Mouse (Mus musculus) C2C12 (cell line): ENCODE results near the gene Asah2. TPM values are rescaled to one million over a fixed set of nuclear protein-coding genes. Genes with fewer than 3 reads are reported as not detected.

ENCODE experiments used
- H3K27me3 ChIP-seq: one replicate; pipeline ENCODE4 v1.6.1; 2011; ENCODE audit not compliant: control insufficient read depth, insufficient read depth, insufficient read length
- H3K36me3 ChIP-seq: one replicate; pipeline ENCODE4 v1.6.1; 2011; ENCODE audit not compliant: control insufficient read depth, insufficient read depth
- H3K4me3 ChIP-seq: one replicate; pipeline ENCODE4 v1.5.1; 2011; ENCODE audit warnings: mild to moderate bottlenecking, control low read depth; ENCODE audit not compliant: poor library complexity, insufficient read depth, severe bottlenecking
- H3K79me2 ChIP-seq: one replicate; pipeline ENCODE4 v1.6.1; 2011; ENCODE audit not compliant: control insufficient read depth, insufficient read depth
- H3K79me3 ChIP-seq: one replicate; pipeline ENCODE4 v1.6.1; 2011; ENCODE audit warnings: low read depth, control low read depth
- H3ac ChIP-seq: one replicate; pipeline ENCODE3; 2011; ENCODE audit warnings: low read depth; ENCODE audit not compliant: control insufficient read depth, insufficient read length
- CEBPB ChIP-seq: IDR thresholded peaks from one replicate; pipeline ENCODE4 v1.6.1; 2011; ENCODE audit warnings: low read depth, mild to moderate bottlenecking, control low read depth, moderate library complexity
- CTCF ChIP-seq: IDR thresholded peaks from one replicate; pipeline ENCODE4 v1.5.1; 2011; ENCODE audit not compliant: control insufficient read depth, insufficient read depth, insufficient read length
- FOSL1 ChIP-seq: IDR thresholded peaks from one replicate; pipeline ENCODE4 v1.8.0; 2011; ENCODE audit warnings: mild to moderate bottlenecking, low read length; ENCODE audit not compliant: poor library complexity, insufficient read depth, severe bottlenecking
- MAX ChIP-seq: IDR thresholded peaks from one replicate; pipeline ENCODE4 v1.6.1; 2011; ENCODE audit warnings: mild to moderate bottlenecking, control low read depth
- MYOD1 ChIP-seq: IDR thresholded peaks from one replicate; pipeline ENCODE4 v1.6.1; 2011; ENCODE audit warnings: low read depth; ENCODE audit not compliant: control insufficient read depth, insufficient read length
- MYOG ChIP-seq: IDR thresholded peaks from one replicate; pipeline ENCODE4 v1.6.1; 2011; ENCODE audit not compliant: control insufficient read depth, insufficient read length; ENCODE audit errors: extremely low read depth
- USF1 ChIP-seq: IDR thresholded peaks from one replicate; pipeline ENCODE4 v1.6.1; 2011; ENCODE audit warnings: low read depth, mild to moderate bottlenecking, control low read depth, moderate library complexity
- polyA plus RNA-seq: library from polyadenylated mRNA; unstranded; fragments of >200 nt; fragmentation: generic; extraction: Trizol; gene quantifications from one replicate; pipeline ENCODE4 v1.2.1, GENCODE M21; 2012; ENCODE audit warnings: missing spikeins

The Asah2 gene
- polyA plus RNA-seq, 1 experiment = 0.61 TPM

GRCm38 (mm10) chr19:32117484-32118018 lies 9.5 kb upstream of the Asah2 start:
- no peaks in the 10 kb centered on the region for H3K79me2 ChIP-seq
- H3K27me3 ChIP-seq = no peaks in the 10 kb centered on the region
- H3ac ChIP-seq = no peak overlapping the region
- no peak for TF ChIP-seq FOSL1
- no peak for TF ChIP-seq MYOD1
- no peak overlapping the region for H3K4me3 ChIP-seq
- H3K36me3 ChIP-seq = no peaks in the 10 kb centered on the region
- H3K79me3 ChIP-seq = no peaks in the 10 kb centered on the region

DNA sequence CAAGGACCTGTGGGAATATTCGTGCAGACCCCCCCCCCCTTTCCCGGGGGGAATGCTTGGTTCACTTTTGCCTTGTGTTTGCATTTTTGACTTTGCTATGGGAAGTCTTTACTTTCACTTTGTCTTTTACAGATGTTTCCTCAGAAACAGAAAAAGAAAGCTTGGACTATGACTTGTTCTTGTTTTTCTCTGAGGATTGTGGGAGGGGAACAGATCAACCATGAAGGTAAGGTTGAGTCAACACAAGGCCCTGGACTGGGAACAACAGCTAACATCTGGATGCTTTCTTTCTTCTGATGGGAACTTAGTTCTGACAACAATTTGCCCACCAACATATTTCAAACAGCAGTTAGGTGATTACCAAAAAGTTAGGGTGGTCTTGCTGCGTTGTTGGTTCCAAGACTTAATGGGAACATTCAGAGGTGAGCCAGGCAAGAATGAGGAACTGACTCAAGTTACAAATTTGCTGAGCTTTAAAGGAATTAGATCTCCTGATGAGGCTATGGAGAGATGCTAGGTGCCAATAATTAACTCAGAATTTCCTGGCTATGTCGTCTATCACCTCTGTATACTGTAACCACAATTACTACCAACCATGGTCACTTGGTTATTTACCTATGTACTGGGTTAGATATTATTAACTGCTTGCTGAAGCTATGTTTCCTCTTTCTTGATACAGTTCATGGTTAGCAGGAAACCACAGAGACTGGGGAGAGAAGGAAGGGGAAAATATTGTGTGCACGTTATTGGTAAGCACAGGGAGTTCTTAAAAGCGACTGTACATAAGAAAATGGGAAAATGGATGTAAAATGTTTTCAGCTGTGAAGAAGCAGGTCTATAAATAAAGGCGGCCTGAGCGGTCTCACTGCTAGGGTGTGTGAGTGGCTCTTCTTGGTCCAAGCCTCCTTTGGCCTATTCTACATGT lies 4.1 kb upstream of the Asah2 start:
- H3K79me2 ChIP-seq = no peaks in the 10 kb centered on the region
- no peak overlapping the region for H3ac ChIP-seq
- no peak overlapping the region for H3K4me3 ChIP-seq
- TF ChIP-seq MYOG (no peak), FOSL1 (no peak), USF1 (no peak), MYOD1 (no peak), MAX (no peak), CTCF (no peak), CEBPB (no peak)
- H3K27me3 ChIP-seq = no peaks in the 10 kb centered on the region
- H3K36me3 ChIP-seq = no peaks in the 10 kb centered on the region
- no peaks in the 10 kb centered on the region for H3K79me3 ChIP-seq

GRCm38 (mm10) chr19:32106750-32107149 lies 1.3 kb downstream of the Asah2 start:
- no peak overlapping the region for H3K4me3 ChIP-seq
- H3K36me3 ChIP-seq = no peaks in the 10 kb centered on the region
- no peak for TF ChIP-seq FOSL1
- TF ChIP-seq CEBPB = no peak
- no peak for TF ChIP-seq MYOG
- TF ChIP-seq USF1 = no peak
- no peak for TF ChIP-seq MYOD1
- TF ChIP-seq CTCF = no peak
- TF ChIP-seq MAX = no peak
- no peaks in the 10 kb centered on the region for H3K79me3 ChIP-seq
- H3ac ChIP-seq = no peak overlapping the region
- no peaks in the 10 kb centered on the region for H3K79me2 ChIP-seq
- H3K27me3 ChIP-seq = no peaks in the 10 kb centered on the region

DNA sequence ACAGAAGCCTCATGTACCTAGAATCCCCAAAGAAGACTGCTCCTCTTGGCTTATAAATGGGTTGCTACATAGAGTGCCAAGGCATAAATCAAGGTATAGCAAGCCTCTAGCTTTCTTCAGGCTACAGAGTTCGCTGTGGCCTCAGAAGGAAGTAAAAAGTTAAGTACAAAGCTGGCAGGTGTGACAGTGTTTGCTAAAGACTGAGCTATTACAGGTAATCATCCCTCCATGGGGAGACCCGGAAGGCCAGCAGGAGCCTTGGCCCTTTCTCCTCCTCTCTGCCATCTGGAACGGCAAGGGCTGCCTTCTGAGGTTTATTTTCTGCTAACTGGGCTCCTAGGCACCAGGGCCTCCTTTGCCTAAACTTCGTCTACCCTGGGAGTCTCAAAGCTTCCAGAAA lies 3.8 kb downstream of the Asah2 start:
- no peak overlapping the region for H3ac ChIP-seq
- TF ChIP-seq MYOD1 = no peak
- TF ChIP-seq MYOG = no peak
- no peak for TF ChIP-seq FOSL1
- TF ChIP-seq CTCF = no peak
- TF ChIP-seq CEBPB = no peak
- no peak for TF ChIP-seq USF1
- TF ChIP-seq MAX = no peak
- H3K27me3 ChIP-seq = no peaks in the 10 kb centered on the region
- no peaks in the 10 kb centered on the region for H3K79me3 ChIP-seq
- H3K4me3 ChIP-seq = no peak overlapping the region
- H3K79me2 ChIP-seq = no peaks in the 10 kb centered on the region
- H3K36me3 ChIP-seq = no peaks in the 10 kb centered on the region

- Histone ChIP-seq H3K27me3 (no peaks in the 10 kb centered on the region), H3K79me3 (no peaks in the 10 kb centered on the region), H3ac (no peak overlapping the region), H3K79me2 (no peaks in the 10 kb centered on the region), H3K36me3 (no peaks in the 10 kb centered on the region), H3K4me3 (no peak overlapping the region)
- TF ChIP-seq MYOG = no peak
Observed at GRCm38 (mm10) chr19:32102976-32103300, 5.1 kb downstream of the Asah2 start.

DNA sequence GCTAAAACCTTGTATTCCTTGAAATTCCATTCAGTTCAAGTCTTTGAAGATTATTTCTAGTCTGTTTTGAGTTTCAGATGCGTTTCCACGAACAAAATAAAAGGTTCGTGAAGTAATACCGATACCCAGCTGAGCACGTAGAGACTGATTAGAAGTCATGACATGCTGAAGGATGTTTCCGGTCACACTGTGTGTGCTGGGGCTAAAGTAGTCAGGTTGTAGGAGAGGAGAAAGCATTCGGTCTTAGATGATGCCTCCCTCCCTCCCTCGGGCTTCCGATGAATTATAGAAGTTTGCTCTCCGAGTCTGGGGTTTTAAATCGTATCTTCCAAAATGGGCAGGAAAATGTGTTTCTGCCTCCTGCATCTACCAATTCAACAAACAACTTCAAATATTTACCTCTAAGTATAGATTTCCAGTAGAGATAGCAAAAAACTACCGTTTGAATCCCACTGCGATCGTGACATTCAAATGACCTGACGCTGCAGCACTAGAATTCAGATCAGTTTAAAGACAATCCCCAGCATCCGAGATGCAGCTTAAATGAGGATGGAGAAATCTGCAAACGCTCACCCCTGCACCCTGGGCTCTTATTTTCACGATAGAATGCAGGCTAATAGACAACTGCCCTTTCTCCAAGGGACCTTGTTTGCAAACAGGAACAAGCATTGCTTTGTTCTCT lies 5.6 kb downstream of the Asah2 start:
- Histone ChIP-seq H3K79me2 (no peaks in the 10 kb centered on the region), H3K79me3 (no peaks in the 10 kb centered on the region), H3ac (no peak overlapping the region), H3K36me3 (no peaks in the 10 kb centered on the region), H3K4me3 (no peak overlapping the region), H3K27me3 (no peaks in the 10 kb centered on the region)
- TF ChIP-seq FOSL1 (no peak), USF1 (no peak), CEBPB (no peak), MAX (no peak), CTCF (no peak), MYOD1 (no peak), MYOG (no peak)
